Mouse (Mus musculus) thymus, postnatal 10 days (tissue): ENCODE measurements around the gene Prn.

ENCODE experiments used
- DNase-seq, 2 experiments: peaks; one replicate each; pipeline ENCODE4 v3.0.0; 2021; ENCODE audit warnings: low spot score in 2 of 2

The Prn gene

GRCm38 (mm10) chr2:131906846-131907245, 2.9 kb upstream of the Prn start:
- no peak for DNase-seq

- DNase-seq = no peak
Observed at GRCm38 (mm10) chr2:131907311-131907710, 2.4 kb upstream of the Prn start.

GRCm38 (mm10) chr2:131908351-131908861, 1.4 kb upstream of the Prn start:
- DNase-seq = no peak

GRCm38 (mm10) chr2:131908906-131909305, 851 bp upstream of the Prn start:
- no peak for DNase-seq

GRCm38 (mm10) chr2:131910847-131911246, 1.1 kb downstream of the Prn start:
- DNase-seq = no peak

- no peak for DNase-seq
Observed at GRCm38 (mm10) chr2:131911341-131911740, 1.6 kb downstream of the Prn start.

- DNase-seq = no peak
Observed at GRCm38 (mm10) chr2:131912526-131913258, 2.9 kb downstream of the Prn start.

- no peak for DNase-seq
Observed at GRCm38 (mm10) chr2:131932275-131932902, 22.6 kb downstream of the Prn start.

GRCm38 (mm10) chr2:131933013-131933412, 23.3 kb downstream of the Prn start:
- DNase-seq = no peak

- no peak for DNase-seq
Observed at GRCm38 (mm10) chr2:131933598-131933997, 23.8 kb downstream of the Prn start.

- DNase-seq = no peak
Observed at GRCm38 (mm10) chr2:131934243-131934642, 24.5 kb downstream of the Prn start.

- peak in 1 of 2 experiments; percentile 19 for DNase-seq
Observed at GRCm38 (mm10) chr2:131935390-131936105, 25.8 kb downstream of the Prn start.

GRCm38 (mm10) chr2:131936410-131936809, 26.7 kb downstream of the Prn start:
- DNase-seq = no peak

GRCm38 (mm10) chr2:131939404-131940111, 29.8 kb downstream of the Prn start:
- peak in 1 of 2 experiments; percentile 25 for DNase-seq

GRCm38 (mm10) chr2:131940506-131940905, 30.7 kb downstream of the Prn start:
- no peak for DNase-seq

- DNase-seq = no peak
Observed at GRCm38 (mm10) chr2:131941501-131941900, 31.7 kb downstream of the Prn start.

- DNase-seq = no peak
Observed at GRCm38 (mm10) chr2:131944370-131944769, 34.6 kb downstream of the Prn start.

- DNase-seq = no peak
Observed at GRCm38 (mm10) chr2:131945225-131945624, 35.5 kb downstream of the Prn start.

- DNase-seq = no peak
Observed at GRCm38 (mm10) chr2:131945765-131946164, 36.0 kb downstream of the Prn start.

- DNase-seq = no peak
Observed at GRCm38 (mm10) chr2:131946351-131946750, 36.6 kb downstream of the Prn start.

GRCm38 (mm10) chr2:131948156-131948555, 38.4 kb downstream of the Prn start:
- no peak for DNase-seq
